Mouse (Mus musculus): ENCODE results near the gene Fuca1. TPM values are rescaled to one million over a fixed set of nuclear protein-coding genes. Genes with fewer than 3 reads are reported as not detected.
"Not testable (repeated sequence)": the region's sequence is repeated elsewhere in the genome, so short reads cannot be mapped to it uniquely, and the experiment has no call there.

Gene Fuca1
- total RNA-seq, 2 experiments from 2014 or later: 50.9 to 56.1 TPM

DNA sequence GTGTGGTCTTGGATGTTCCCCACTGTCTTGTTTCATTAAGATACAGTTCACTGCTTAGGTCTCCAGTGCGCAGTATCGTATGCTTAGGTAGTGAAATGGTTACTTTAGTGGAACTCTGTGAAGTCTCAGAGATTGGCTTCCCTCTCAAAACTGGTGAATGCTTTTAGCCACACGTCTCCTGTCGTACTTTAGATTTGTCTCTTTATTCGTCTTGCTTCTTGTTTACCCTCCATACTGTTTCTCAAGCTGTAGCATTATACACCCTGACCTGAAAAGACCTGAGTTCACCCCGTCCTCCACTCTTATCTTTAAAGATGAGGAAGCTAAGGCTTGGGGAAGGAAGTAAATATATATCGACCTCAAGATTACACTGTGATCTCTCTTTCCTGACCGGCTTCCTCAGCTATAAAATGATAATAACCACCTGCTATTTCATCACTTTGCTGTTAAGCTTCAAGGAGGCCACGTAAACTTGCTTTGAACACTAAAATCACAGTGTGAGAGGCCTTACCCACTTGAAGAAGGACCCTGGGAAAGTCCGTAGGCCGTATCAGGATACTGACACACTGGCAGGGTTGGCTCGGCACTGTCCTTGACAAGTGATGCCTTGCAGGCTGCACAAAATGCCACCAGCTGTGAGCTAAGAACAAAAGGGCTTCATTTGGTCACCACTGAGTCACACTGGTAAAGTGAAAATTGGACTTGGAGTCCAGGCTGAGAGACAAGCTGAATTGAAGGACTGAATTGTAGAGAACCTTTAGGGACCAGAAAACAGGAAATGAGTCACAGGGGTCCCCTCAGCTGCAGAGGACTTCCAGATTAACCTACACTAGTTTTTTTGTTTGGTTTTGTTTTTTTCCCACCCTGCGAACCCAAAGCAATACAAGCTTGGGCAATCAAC is 52.6 kb downstream of the Fuca1 start:
- no peak for DNase-seq (ENCODE audit: low spot score in 2 of 2)

DNA sequence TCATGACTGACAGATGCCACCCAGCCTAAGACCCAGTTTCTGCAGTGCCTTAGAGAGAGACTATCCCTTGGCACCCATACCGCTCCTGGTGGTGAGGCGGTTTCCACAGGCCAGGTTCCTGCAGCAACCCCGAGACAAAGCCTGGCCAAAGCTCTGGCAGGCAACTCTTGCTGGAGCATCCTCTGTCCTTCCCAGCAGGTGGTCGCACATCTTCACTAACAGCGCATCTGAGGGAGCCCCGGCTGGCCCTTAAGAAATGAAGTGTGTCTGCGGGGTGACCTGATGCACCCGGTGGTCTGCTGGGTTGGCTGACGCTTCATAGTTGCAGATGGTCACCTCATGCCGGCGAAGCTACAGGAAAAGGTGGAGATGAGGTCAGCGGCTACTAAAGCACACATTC is 55.6 kb downstream of the Fuca1 start:
- no peak for DNase-seq (ENCODE audit: low spot score in 2 of 2)

DNA sequence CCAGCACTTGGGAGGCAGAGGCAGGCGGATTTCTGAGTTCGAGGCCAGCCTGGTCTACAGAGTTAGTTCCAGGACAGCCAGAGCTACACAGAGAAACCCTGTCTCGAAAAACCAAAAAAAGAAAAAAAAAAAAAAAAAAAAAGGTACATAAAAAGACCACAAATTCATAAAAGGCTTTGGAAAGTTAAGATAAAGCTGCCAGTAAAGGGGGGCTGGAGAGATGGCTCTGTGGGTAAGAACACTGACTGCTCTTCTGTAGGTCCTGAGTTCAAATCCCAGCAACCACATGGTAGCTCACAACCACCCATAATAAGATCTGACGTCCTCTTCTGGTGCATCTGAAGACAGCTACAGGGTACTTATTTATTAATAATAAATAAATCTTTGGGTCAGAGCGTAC is 59.7 kb downstream of the Fuca1 start:
- not testable (repeated sequence) for DNase-seq (ENCODE audit: low spot score in 2 of 2)

DNA sequence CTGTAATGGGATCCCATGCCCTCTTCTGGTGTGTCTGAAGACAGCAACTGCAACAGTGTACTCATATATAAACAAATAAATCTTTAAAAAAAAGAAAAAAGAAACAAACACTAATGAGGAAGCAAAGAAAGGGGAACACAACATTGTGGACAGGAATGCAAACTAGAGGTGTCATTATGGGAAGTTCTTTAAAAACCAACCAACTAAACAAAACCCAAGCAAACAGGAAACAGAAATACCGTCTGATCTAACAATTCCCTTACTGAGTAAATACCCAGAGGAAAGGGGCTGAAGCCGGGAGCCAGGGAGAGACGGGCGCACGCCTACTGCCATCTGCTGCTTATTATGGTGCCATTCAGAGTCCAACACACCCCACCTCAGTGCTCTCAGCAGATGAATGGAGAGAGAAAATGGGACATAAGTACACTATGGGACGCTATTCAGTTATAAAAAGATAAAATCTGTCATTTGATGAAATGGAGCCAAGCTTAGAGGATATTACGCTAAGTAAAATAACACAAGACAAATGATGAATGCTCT is 61.1 kb downstream of the Fuca1 start:
- peak; percentile 62 to 69 for DNase-seq (ENCODE audit: low spot score in 2 of 2)

DNA sequence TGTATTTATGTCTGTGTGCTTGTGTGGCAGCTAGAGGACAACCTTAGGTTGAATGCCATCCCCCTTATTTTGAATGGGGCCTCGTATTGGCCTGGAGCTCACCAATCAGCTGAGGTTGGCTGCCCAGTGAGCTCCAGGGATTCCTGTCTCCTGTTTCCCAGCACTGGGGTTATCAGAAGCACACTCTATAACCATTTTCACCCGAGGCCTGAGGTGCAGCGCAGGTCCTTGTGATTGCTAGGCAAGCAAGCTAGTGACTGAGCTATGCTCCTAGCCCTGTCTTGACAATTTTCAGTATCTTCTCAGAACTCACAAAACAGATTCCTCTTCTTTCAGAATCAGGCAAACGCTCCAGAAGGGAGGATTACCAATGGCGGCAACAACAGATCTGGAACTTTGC is 64.0 kb downstream of the Fuca1 start:
- DNase-seq (ENCODE audit: low spot score in 2 of 2): no peak

DNA sequence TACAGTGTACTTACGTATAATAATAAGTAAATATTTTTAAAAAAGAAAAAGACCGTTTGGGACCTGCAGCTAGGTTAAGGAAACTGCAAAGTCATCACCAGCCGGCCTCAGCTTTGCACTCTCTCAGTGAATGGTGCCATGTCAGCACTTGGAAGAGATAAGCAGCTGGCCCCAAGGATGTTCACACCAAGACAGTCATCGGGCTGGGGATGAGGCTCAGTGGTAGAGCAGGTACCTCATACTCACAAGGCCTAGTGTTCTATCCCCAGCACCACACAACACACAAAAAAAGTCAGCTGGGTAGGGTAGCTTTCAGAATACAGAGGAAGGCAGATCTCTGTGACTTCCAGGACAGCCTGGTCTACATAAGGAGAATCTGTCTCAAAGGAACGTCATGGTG is 64.7 kb downstream of the Fuca1 start:
- DNase-seq (ENCODE audit: low spot score in 2 of 2): no peak

DNA sequence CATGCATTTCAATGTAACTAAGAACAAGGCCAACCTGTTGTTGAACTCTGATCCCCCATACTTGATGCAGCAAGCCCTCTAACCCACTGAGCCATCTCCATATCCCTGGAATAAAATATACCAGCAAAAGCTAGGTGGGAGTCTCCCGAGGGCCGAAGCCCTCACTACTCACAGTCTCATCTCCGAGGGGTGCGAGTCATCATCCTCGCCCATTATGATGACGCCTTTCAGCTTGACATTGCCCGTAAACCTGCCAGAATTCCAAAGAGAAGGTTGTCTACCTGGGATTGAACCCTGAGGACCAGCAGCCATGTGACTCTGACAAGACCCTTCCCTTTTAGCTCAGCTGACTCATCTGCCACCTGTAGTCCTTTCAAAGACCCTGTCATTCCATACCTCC is 65.2 kb downstream of the Fuca1 start:
- no peak for DNase-seq (ENCODE audit: low spot score in 2 of 2)

DNA sequence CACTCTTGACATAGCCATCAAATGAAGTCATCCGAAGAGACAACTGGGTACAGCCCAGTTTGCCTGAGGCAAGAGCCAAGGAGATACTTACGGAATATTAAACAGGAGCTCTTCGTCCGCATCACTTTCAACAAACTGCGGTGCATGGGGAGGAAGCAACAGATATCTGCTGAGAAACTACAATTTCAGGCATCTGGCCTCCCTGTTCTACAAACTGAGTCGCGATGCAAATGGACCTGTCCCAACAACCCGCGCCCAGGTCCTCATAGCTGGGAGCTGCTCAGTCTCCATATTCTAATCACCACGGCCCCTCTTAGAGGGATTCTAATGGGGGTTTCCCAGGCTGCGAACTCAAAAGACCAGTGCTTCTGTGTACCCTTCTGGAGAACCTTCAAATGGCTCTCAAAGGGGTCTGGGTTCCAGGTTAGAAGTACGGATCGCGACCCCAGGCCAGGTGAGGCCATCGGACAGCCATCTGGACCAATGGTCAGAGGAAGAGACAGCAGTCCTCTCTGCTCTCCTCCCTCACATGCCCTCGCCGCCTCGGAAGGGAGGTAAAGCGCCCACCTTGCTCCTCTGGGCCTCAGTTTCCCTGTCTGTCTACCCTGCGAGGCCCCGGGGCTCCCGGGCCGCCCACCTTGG is 65.9 kb downstream of the Fuca1 start:
- DNase-seq (ENCODE audit: low spot score in 2 of 2): no peak

DNA sequence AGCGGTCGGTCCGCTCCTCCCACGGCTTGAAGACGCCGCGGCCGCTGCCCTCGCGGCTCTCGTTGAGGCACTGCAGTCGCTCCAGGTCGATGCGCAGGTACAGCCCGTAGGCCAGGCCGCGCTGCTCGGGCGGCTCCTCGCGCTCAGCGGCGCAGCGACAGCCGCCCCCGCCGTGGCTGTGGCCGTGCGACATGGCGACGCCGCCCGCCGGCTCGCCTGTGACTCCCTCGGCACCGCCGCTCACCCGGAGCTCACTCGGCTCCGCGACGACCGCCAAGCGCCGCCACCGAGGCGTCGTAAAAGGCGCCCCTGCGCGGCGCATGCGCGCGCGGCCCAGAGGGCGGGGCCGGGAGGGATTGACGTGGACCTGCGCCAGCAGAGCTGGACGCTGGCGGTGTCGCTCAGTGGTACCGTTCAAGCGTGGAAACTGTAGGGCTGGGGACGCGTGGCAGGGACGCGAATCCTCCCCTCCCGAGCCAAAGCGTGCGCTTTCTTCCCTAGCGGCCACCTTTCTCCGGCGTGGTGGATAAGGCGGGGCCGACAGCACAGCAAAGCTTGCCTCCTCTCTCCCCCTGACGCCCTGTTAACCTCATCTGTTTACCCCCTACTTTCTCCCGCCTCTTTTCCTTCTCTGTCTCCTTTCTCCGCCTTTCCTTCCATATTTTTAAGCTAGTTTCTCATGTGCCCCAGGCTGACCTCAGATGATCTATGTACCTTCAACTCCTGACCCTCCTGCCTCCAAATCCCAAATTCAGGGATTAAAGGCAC is 66.6 kb downstream of the Fuca1 start, which contains the start of gene Pithd1:
Pithd1 (minus strand) TSS at position 322 of the 768 bp plus-strand sequence.
- peak; percentile 92 to 95 for DNase-seq (ENCODE audit: low spot score in 2 of 2)

DNA sequence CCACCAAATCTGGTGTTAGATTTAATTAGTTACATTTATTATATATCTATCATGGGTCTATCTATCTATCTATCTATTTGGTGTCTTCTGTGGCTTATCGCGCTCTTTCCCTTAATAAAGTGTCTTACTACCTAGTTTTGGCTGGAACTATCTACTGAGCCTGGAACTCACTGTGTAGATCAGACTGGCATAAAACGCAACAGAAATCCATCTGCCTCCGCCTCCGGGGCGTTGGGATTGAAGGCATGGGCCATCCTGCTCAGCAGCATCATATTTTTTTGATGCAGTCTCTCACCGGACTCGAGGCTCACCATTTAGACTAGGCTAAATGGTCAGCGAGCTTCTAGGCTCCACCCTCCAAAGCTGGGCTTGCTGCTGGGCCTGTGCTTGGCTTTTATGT is 67.2 kb downstream of the Fuca1 start:
- DNase-seq (ENCODE audit: low spot score in 2 of 2): no peak

Other genes with a start within 250 kb of the Fuca1 start
- under 1 TPM; 0.41 to 0.42 TPM for gene Ifnlr1, start 234.4 kb upstream of the Fuca1 start, total RNA-seq (2021)
- under 1 TPM; 0.13 to 0.18 TPM for gene Il22ra1, start 192.6 kb upstream of the Fuca1 start, total RNA-seq (2021)
- gene Myom3, start 161.0 kb upstream of the Fuca1 start, total RNA-seq (2021): 1 to 10 TPM; 2.0 to 2.4 TPM
- 10 to 100 TPM; 86.7 to 88.2 TPM for gene Srsf10, start 65.0 kb upstream of the Fuca1 start, total RNA-seq (2021)
- gene Pnrc2, start 46.9 kb upstream of the Fuca1 start, total RNA-seq (2021): 10 to 100 TPM; 59.0 to 80.1 TPM
- under 1 TPM; 0.18 to 0.22 TPM for gene Cnr2, start 25.3 kb upstream of the Fuca1 start, total RNA-seq (2021)
- gene Hmgcl, start 25.7 kb downstream of the Fuca1 start, total RNA-seq (2021): 10 to 100 TPM; 33.6 to 36.3 TPM
- gene Gale, start 43.0 kb downstream of the Fuca1 start, total RNA-seq (2021): 10 to 100 TPM; 34.6 to 36.2 TPM
- gene Lypla2, start 51.9 kb downstream of the Fuca1 start, total RNA-seq (2021): 100 to 1,000 TPM; 113 to 119 TPM
- 10 to 100 TPM; 76.2 to 81.0 TPM for gene Pithd1, start 66.5 kb downstream of the Fuca1 start, total RNA-seq (2021)
- 10 to 100 TPM; 32.5 to 33.6 TPM for gene Eloa, start 101.0 kb downstream of the Fuca1 start, total RNA-seq (2021)
- 100 to 1,000 TPM; 322 to 405 TPM for gene Rpl11, start 132.7 kb downstream of the Fuca1 start, total RNA-seq (2021)
- 100 to 1,000 TPM in 1 of 2 experiments, 10 to 100 TPM in 1; 80.3 to 101 TPM for gene Id3, start 222.8 kb downstream of the Fuca1 start, total RNA-seq (2021)